Mouse (Mus musculus): Measurements from ENCODE around the gene Armh1.

GRCm38 (mm10) chr4:117235822-117236221 lies 16.1 kb downstream of the Armh1 start:
- TF ChIP-seq HCFC1 (IDR thresholded peaks at IDR 0.05; ENCODE audit: borderline replicate concordance, insufficient read depth, low read length) (no peak), ZC3H11A (IDR thresholded peaks at IDR 0.05; ENCODE audit: borderline replicate concordance, low read depth, low read length) (no peak), CHD2 (IDR thresholded peaks at IDR 0.05; ENCODE audit: low read depth, low read length) (no peak)
